Mouse (Mus musculus) liver, postnatal 0 days (tissue): ENCODE data around the gene Gls2. TPM values are rescaled to one million over a fixed set of nuclear protein-coding genes. Genes with fewer than 3 reads are reported as not detected.

Experiments
- ATAC-seq: fragments of 200-750 bp; cut with Nextera tagmentation; 2 replicates; pipeline ENCODE4 v1.8.0; 2017; ENCODE audit warnings: mild to moderate bottlenecking, moderate library complexity
- DNase-seq: peaks from one replicate; pipeline ENCODE4 v3.0.0-alpha.2; 2016
- H3K27ac ChIP-seq: fragments of 300-500 bp; sonication (generic); 2 replicates; pipeline ENCODE4 v1.5.1; 2014; ENCODE audit warnings: antibody characterized with exemption, moderate library complexity, mild to moderate bottlenecking, low read depth
- H3K27me3 ChIP-seq: fragments of 300-500 bp; sonication (generic); 2 replicates; pipeline ENCODE4 v1.6.1; 2014; ENCODE audit warnings: low read length, control low read depth, mixed read lengths; ENCODE audit not compliant: insufficient read depth
- H3K36me3 ChIP-seq: fragments of 300-500 bp; sonication (generic); replicated peaks from 2 replicates; pipeline ENCODE4 v1.6.1; 2014; ENCODE audit warnings: mild to moderate bottlenecking, control low read depth, low read length, moderate library complexity, mixed read lengths; ENCODE audit not compliant: insufficient read depth
- H3K4me1 ChIP-seq: fragments of 300-500 bp; sonication (generic); 2 replicates; pipeline ENCODE4 v1.6.1; 2014; ENCODE audit warnings: antibody characterized with exemption, mild to moderate bottlenecking, control low read depth; ENCODE audit not compliant: insufficient read depth
- H3K4me2 ChIP-seq: fragments of 300-500 bp; sonication (generic); 2 replicates; pipeline ENCODE4 v1.6.1; 2014; ENCODE audit warnings: low read depth, mild to moderate bottlenecking, low read length, moderate library complexity, mixed read lengths
- H3K4me3 ChIP-seq: fragments of 300-500 bp; sonication (generic); 2 replicates; pipeline ENCODE4 v1.5.1; 2014; ENCODE audit warnings: low read depth, low read length
- H3K9ac ChIP-seq: fragments of 300-500 bp; sonication (generic); replicated peaks from 2 replicates; pipeline ENCODE4 v1.6.1; 2014; ENCODE audit warnings: mild to moderate bottlenecking, moderate library complexity
- H3K9me3 ChIP-seq: fragments of 300-500 bp; sonication (generic); 2 replicates; pipeline ENCODE4 v1.6.1; 2016; ENCODE audit warnings: mild to moderate bottlenecking, control low read depth, low read length, mixed read lengths
- CTCF ChIP-seq: sonication (generic); IDR thresholded peaks from 2 replicates; pipeline ENCODE4 v1.5.1; 2016; ENCODE audit warnings: antibody characterized with exemption, low read depth
- EP300 ChIP-seq: IDR thresholded peaks from 2 replicates; pipeline ENCODE4 v1.6.1; 2016; ENCODE audit warnings: antibody characterized with exemption, low read depth, mild to moderate bottlenecking
- WGBS: fragments of 180-500 bp; shearing (Covaris S2); extraction: QIAGEN DNeasy Blood & Tissue Kit; methylation state at CpG from one replicate; pipeline ENCODE4 v1.1.7; 2014; ENCODE audit not compliant: insufficient replicate concordance; 5-methylcytosine and 5-hydroxymethylcytosine counted together
- polyA plus RNA-seq: library from polyadenylated mRNA; unstranded; fragments of >200 nt; fragmentation: Nextera tagmentation; extraction: Ambion mirVana; gene quantifications from 2 replicates; pipeline ENCODE4 v1.2.1, GENCODE M21; 2015

The Gls2 gene
- polyA plus RNA-seq, 1 experiment from 2014 or later = 48.8 TPM

DNA sequence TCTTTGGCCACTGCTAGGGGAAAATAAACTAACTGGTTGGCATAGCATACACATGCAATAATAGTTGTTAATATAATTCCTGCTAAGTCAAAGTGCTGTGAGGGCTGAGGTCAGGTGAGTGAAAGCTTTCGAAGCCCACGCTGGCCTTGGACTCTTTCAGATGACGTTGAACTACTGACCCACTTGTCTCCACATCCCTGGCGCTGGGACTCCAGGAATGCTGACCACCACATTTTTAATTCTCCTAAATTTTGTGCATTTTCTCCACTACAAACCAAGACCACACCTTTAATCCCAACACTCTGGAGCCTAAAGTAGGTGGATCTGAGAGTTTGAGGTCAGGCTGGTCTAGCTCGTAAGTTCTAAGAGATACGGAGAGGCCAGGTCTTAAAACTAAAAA lies 1.1 kb upstream of the Gls2 start:
- H3K4me3 ChIP-seq = no peak overlapping the region
- H3K4me2 ChIP-seq = no peak overlapping the region
- no peaks in the 10 kb centered on the region for H3K9me3 ChIP-seq
- DNase-seq (no peak), ATAC-seq (no peak)
- 76% methylated on average over 6 of the region's 6 CpGs for WGBS
- H3K4me1 ChIP-seq = peaks cover 8% of the 10 kb centered on the region
- H3K27ac ChIP-seq = no peak overlapping the region
- H3K36me3 ChIP-seq = no peaks in the 10 kb centered on the region
- TF ChIP-seq EP300 (no peak), CTCF (no peak)
- no peak overlapping the region for H3K9ac ChIP-seq
- peaks cover 22% of the 10 kb centered on the region for H3K27me3 ChIP-seq

DNA sequence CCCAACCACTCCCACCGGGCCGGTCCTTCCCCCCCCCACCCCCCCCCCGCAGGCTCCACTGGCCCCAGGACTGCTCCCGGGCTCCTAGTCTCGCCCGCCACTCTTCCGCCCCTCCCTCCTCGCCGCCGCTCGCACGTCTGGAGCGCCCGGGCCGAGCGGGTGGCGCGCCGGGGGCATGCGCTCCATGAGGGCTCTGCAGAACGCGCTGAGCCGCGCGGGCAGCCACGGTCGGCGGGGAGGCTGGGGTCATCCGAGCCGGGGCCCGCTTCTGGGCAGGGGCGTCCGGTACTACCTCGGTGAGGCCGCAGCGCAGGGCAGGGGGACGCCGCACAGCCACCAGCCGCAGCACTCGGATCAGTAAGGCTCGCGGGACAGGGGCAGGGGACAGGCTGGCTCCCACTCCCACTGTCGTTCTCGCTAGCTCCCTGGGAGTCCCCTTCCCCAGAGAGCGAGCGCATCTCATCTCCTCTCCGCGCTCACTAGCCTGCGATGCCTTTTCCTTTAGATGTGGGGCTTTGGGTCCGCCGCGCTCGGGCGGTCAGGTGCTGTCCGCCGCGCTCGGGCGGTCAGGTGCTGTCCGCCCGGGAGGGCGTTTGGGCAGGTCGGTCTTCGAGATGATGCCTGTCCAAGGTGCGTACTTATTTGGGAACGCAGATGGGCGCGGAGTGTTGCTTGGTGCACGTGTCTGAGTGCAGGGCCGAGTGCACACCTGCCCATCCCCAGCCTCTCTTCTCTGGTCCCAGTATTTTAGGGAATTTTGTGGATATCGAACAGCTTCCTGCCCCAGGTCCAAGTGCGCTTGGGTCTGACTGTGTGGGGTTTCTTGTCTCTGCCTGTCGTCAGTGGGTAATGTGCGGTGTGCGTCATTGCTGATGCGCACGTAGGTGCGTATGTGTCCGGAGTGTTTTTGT lies 549 bp downstream of the Gls2 start:
- peak overlapping the region; percentile 87 for H3K27ac ChIP-seq
- peaks cover 8% of the 10 kb centered on the region for H3K4me1 ChIP-seq
- DNase-seq = peak; percentile 45
- H3K9ac ChIP-seq = peak overlapping the region; percentile 75
- 3% methylated on average over 62 of the region's 79 CpGs for WGBS
- H3K36me3 ChIP-seq = no peaks in the 10 kb centered on the region
- peak overlapping the region; percentile 95 for H3K4me2 ChIP-seq
- peaks cover 22% of the 10 kb centered on the region for H3K27me3 ChIP-seq
- TF ChIP-seq EP300 (no peak), CTCF (no peak)
- peak overlapping the region; percentile 62 for H3K4me3 ChIP-seq
- H3K9me3 ChIP-seq = no peaks in the 10 kb centered on the region
- peak; percentile 24 for ATAC-seq

DNA sequence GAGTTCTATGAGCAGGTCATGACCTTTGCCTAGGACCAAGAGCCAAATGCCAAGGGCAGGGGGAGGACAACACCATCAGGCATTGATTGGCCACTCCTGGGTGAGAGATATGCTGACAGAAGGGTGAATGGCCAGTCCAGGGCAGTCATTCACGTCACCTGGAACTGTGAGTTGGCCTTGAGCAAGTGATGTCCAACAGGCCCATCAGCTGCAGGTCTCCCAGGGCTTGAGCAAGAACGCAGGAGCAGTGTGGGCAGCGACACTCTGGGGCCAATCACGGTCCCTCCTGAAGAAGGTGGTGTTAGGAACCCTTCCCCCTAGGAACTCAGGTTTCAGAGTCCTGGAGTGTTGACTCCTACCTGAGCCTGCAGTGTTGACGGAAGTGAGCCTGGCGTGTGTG lies 7.6 kb downstream of the Gls2 start:
- ATAC-seq (peak; percentile 94), DNase-seq (peak; percentile 73)
- H3K9me3 ChIP-seq = no peaks in the 10 kb centered on the region
- H3K4me1 ChIP-seq = peaks cover 14% of the 10 kb centered on the region
- no peak overlapping the region for H3K9ac ChIP-seq
- TF ChIP-seq EP300 = peak; percentile 91
- no peak for TF ChIP-seq CTCF
- H3K27me3 ChIP-seq = peaks cover 4% of the 10 kb centered on the region; the same call in 1 of the 2 replicates
- no peak overlapping the region for H3K4me2 ChIP-seq
- 45% methylated on average over 6 of the region's 6 CpGs for WGBS
- no peak overlapping the region for H3K4me3 ChIP-seq
- peaks cover 5% of the 10 kb centered on the region; the same call in 1 of the 2 replicates for H3K36me3 ChIP-seq
- peak overlapping the region; percentile 85 for H3K27ac ChIP-seq

DNA sequence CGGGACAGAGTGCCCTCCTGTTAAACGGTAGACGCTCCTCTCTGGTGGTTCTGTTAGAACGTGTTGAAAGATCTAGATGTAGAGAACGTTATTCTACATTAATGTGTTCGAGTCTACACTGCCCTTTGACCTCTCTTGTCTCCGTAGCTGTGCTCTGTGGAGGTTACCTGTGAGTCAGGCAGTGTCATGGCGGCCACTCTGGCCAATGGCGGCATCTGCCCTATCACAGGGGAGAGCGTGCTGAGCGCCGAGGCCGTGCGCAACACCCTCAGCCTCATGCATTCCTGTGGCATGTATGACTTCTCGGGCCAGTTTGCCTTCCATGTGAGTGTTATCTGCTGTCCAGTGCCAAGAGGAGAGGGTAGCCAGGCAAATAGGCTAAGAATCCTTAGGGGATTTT lies 10.7 kb downstream of the Gls2 start:
- Histone ChIP-seq H3K9ac (no peak overlapping the region), H3K4me3 (no peak overlapping the region), H3K27ac (peak overlapping the region; percentile 41), H3K27me3 (no peaks in the 10 kb centered on the region), H3K36me3 (peaks cover 14% of the 10 kb centered on the region), H3K4me1 (peaks cover 11% of the 10 kb centered on the region), H3K4me2 (no peak overlapping the region), H3K9me3 (no peaks in the 10 kb centered on the region)
- TF ChIP-seq EP300 = no peak
- TF ChIP-seq CTCF = no peak
- ATAC-seq (no peak), DNase-seq (no peak)
- 84% methylated on average over 15 of the region's 15 CpGs for WGBS

DNA sequence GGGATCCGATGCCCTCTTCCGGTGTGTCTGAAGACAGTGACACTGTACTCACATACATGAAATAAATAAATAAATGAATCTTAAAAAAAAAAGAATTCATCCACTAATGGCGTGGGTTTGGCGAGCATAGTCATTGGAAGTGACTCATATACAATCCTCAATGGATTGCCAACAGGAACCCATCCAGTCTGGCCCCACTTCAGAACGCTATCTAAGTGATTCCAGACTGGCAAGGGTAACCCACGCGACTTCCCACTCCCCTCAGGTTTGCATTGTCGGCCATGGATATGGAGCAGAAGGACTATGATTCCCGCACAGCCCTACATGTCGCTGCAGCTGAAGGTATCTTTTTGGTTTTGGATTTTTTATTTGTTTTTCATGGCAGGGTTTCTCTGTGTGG lies 14.1 kb downstream of the Gls2 start:
- H3K9ac ChIP-seq = no peak overlapping the region
- ATAC-seq (no peak), DNase-seq (no peak)
- no peaks in the 10 kb centered on the region for H3K27me3 ChIP-seq
- TF ChIP-seq EP300 = no peak
- TF ChIP-seq CTCF = no peak
- H3K36me3 ChIP-seq = peaks cover 18% of the 10 kb centered on the region
- peaks cover 32% of the 10 kb centered on the region for H3K4me1 ChIP-seq
- H3K4me2 ChIP-seq = no peak overlapping the region
- no peaks in the 10 kb centered on the region for H3K9me3 ChIP-seq
- H3K4me3 ChIP-seq = no peak overlapping the region
- WGBS = 90% methylated on average over 10 of the region's 10 CpGs
- no peak overlapping the region for H3K27ac ChIP-seq

DNA sequence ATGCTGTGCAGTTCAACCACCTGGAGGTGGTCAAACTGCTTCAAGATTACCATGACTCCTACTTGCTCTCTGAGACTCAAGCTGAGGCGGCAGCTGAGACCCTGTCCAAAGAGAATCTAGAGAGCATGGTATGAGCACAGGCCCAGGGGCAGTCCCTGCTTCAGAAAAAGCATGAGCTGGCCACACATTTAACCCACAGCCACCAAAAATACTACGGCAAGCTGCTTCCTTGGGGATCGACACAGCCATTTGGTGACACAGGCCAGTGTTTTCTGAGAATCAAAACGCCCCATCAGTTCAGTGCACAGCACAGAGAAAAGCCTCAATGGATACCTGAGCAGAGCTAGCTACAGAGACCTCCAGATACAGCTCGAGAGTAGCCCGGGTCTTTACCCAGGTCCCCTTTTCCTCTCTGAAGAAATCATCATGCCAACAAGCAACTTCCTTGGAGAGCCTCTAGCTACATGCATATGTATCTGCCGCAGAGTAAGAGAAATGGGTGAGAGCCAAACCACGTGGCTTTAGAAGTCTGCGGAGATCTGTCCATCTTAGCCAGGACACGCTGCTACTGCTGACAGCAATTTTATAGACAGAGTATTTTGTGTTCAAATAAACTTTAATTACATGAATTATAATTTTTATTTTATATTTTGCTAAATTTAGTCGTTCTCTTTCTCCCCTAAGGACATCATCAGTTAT lies 15.2 kb downstream of the Gls2 start:
- Histone ChIP-seq H3K4me3 (no peak overlapping the region), H3K4me2 (no peak overlapping the region), H3K9me3 (no peaks in the 10 kb centered on the region), H3K4me1 (peaks cover 29% of the 10 kb centered on the region), H3K36me3 (peaks cover 18% of the 10 kb centered on the region), H3K27ac (no peak overlapping the region), H3K9ac (no peak overlapping the region), H3K27me3 (no peaks in the 10 kb centered on the region)
- 89% methylated on average over 11 of the region's 11 CpGs for WGBS
- DNase-seq (no peak), ATAC-seq (no peak)
- TF ChIP-seq EP300 (no peak), CTCF (no peak)
